Mouse (Mus musculus) mouse embryonic stem cell (cell line): ENCODE results near the gene Rela.

Experiments used
- in situ Hi-C, 2 experiments: fragments of 300-500 bp; cut with MboI; formaldehyde crosslinking; loops; 1 replicate in 1 of 2; 3 replicates in 1 of 2; pipeline ENCODE4 v1.14.3; 2019 to 2020; ENCODE audit warnings: low sequenced_read_pairs in 2 of 2, low pct_unique_long_range_greater_than_20kb in 1 of 2, mixed read lengths in 1 of 2; ENCODE audit not compliant: unreplicated experiment in 1 of 2

Gene Rela

DNA sequence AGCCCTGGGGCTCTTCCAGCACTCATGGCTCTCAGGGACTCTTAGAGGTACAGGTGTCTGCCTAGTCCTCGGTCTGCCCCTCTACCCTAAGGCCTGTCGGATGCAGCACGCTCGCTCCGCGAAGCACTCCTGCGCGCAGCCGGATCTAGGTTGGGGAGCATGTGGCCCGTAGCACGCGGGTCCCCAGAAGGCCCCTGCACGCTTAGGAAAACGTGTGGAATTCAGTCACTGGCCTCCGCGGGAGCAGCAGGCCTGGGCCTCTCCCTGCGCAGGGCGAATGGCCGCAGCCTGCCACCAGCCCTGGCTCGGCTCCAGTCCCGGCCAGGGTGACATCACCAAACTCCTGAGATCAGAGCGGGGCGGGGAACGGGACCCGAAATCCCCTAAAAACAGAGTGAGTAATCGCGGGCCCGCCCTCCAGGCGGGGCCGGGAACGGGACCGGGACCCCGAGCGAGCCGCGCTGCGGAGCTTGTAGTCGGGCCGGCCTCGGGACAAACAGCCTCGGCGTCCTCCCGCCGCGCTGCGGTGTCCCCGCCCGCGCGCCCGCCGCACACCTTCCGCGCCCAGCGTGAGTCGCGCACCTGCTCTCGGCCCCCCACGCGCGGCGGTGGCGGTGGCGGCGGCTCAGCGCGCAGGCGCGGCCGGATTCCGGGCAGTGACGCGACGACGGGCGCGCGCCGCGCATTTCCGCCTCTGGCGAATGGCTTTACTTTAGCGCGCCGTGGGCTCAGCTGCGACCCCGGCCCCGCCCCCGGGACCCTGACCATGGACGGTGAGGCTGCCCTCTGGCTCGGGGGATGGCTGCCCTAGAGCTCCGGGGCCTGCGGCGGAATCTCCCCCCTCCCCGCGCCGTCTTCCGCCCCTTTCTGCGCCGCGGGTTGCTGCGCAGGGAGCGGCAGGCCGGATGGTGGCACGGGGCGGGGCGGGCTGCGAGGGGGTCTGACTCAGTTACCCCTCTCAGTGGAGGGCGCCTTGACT, at the start of gene Rela:
Gene Rela, plus strand, starts transcription at position 415 of the 979 bp plus-strand sequence.
- in situ Hi-C loops = no loop called here

DNA sequence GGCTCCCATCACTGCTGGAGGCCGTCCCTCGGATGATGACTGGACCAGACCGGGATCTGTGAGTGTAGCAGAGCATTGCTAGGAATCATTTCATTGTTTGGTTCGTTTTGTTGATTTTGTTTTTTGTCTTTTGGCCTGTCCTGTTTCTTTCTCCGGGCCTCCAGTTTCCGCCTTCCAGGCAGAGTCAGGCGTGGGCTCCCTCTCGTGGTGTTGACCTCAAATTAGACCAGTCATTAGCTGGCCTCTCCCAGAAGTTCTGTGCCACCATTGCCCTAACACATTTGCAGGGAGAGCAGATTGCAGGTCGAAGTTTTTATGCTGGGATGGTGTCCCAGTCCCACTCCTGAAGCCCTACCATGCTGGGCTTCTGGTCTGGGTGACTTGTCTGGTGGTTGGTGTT, 48.1 kb upstream of the Rela start:
- in situ Hi-C loops = no loop called here

DNA sequence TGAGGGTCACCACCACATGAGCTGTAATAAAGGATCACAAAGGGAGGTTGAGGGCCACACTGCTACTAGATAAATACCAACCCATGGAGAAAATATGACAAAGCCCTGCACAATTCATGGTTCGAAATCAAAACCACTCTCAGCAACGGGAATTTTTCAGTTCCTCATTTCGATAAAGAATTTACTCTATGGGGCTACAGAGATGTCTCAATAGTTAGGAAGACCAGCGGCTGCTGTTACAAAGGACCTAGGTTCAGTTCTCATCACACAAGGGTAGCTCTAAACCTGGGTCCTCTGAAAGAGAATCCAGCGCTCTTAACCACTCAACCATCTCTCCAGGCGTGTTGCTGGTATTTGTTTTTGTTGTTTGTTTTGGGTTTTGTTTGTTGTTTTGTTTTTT, 45.4 kb upstream of the Rela start:
- in situ Hi-C loops = no loop called here

DNA sequence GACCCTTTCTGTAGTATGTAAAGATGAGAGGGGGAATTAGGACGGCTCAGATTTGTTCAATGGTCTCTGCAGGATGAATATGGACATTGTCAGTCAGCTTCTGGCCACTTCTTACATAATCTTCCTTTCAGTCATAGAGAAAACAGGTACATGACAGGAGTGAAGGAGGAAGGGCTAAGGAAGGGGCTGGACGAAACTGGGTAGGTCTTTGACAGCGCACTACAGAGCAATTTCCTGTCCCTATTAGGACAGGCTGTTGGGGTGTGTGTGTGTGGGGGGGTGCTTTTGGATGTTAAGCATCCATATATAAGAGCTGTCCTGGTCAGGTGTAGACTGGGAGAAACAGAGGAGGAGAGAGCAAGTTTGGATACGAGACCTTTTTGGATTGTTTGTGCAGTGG, 38.1 kb upstream of the Rela start:
- in situ Hi-C loops = no loop called here

DNA sequence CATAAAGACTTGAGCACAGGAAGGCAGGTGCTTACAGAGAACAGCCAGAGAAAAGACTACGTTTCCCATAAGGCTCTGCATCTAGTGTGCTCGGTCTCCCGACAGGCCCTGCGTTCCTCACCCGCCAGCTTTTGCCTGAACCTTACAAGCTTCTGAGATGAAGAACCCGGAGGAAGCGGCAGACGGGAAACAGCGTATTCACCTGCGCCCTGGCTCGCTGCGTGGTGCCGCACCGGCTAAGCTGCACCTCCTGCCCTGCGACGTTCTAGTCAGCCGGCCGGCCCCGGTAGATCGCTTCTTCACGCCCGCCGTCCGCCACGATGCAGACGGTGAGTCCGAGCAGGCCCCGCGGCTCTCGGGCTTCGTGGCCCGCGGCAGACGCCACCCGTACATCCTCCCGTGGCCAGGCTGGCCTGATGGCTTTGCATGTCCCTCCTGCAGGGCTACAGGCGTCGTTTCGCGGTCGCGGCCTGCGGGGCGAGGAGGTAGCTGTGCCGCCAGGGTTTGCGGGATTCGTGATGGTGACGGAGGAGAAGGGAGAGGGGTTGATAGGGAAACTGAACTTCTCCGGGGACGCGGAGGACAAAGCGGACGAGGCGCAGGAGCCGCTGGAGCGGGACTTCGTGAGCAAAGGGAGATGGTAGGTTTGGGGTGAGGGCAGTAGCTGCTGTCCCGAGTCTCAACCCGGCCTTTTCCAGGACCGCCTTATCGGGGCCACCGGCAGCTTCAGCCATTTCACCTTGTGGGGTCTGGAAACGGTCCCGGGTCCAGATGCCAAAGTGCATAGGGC, 35.3 kb upstream of the Rela start, which contains the start of gene Rnaseh2c:
Gene Rnaseh2c, plus strand, starts transcription at position 122 of the 790 bp plus-strand sequence.
- in situ Hi-C loops = no loop called here

DNA sequence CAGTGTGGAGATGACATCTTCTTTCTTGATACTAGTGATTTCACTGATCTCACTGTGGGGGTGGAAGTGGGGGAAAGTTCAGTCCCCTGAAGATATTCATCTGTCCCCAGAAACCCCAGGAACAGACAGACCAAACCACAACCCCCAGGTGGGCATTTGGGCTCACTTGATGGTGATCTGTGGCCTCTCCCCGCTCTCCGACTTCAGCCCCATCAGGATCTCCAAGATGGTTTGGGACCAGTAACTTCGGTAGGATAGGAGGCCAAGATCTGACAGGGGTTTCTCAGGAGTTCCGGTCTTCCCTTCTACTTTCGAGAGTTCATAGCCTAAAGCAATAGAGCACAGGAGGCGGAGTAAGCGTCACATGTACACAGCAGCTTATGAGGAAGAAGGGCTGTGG, 33.6 kb upstream of the Rela start:
- in situ Hi-C loops = no loop called here

DNA sequence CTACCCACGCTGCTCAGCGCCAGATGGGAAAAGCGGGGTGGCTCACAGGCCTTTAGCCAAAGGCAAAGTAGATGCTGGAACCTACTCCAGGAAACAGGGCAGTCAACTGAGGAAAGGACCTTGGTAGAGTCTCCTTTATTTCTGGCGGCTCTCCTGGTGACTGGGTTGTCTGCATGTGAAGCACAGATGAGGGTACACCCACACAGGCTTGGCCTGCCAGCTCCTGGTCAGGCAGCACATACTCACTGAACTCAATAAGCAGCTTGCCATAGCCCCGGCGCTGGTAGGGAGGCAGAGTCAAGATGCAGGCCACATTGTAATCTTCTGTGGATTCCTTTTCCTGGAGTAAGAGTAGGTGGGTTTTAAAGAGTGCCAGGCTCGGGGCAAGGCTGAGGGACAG, 32.2 kb upstream of the Rela start:
- in situ Hi-C loops = no loop called here

DNA sequence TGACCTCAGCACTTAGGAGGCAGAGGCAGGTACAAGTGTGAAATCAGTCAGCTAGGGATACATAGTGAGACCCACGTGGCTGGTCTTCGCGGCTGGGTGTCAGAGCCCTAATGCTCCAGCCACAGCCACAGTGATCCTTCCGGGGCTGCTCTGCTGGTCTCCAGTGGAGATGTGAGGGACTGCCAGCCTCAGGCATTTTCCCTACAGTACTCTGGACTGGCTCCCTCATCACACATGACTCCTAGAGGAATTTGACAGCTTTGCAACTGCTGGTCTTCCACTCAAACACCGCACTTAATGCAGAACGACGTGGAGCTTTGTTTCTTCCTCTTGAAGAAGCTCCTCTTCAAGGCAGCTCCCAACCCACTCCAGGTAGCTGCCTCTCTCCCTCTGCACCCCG, 31.1 kb upstream of the Rela start:
- in situ Hi-C loops = no loop called here

DNA sequence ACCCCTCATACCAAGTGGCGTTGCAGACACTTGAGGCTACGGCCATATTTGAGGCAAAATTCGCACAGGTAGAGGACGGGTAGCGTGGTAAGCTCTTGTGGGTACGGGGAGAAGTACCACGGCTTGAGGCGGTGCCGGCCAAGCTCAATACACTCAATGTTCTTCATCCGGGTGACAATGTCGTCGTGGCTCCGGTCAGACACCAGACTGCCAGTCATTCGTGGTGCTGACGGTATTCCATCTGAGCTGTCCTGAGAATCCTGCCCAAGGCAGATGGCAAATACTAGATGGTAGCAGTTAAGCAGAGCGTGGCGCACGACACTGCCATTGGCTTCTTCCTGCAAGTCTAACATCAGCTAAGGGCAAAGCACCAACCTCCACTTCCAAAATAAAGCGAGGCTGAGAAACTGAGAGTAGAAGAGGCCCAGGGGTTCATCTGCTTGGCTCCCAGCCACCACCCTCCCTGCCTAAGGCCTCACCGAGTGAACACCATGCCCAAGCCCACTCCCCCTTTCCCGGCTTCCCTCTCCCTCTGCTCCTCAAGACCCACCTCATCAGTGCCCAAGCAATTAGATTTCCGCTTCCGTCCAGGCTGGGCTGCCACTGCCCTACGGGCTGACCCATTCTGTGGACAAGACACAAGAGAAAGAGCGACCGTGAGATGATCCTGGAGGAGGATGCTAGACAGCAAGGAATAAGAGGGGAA, 29.4 kb upstream of the Rela start:
- in situ Hi-C loops = no loop called here

DNA sequence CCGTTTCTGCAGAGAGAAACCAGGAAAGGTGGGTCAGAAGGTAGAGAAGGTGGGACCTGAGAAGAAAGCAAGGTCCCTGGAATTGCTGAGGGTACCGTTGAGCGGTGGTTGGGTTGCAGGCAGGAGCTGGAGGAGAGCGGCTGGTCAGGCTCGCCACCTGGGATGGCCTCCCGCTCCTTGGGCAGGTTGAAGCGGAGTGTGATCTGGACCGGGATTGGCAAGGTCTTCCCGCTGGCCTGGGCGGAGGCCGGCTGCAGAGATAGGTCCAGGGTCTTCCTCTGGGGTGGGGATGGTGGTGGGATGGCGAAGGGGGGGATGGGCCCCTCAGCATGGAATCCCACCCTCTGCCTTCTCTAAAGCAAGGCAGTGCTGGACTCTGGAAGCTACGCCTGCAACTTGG, 28.6 kb upstream of the Rela start:
- in situ Hi-C loops = no loop called here

DNA sequence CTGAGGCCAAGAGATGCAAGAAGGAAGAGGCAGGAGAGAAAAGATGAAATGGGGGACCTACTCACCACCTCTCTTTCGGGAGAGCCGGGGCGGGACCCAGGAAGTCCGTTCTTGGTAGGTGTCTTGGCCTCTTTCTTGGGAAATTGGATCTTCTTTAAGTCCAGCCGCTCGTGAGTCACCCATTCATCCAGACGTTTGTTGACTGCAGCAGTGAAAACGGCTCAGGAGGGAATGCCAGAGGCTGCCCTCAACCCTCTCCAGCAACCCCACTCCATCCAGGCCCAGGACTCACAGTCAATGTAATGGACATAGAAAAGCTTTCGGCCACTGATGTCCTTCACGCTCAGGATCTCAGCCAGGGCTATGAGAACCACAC, 28.1 kb upstream of the Rela start:
- in situ Hi-C loops = no loop called here

DNA sequence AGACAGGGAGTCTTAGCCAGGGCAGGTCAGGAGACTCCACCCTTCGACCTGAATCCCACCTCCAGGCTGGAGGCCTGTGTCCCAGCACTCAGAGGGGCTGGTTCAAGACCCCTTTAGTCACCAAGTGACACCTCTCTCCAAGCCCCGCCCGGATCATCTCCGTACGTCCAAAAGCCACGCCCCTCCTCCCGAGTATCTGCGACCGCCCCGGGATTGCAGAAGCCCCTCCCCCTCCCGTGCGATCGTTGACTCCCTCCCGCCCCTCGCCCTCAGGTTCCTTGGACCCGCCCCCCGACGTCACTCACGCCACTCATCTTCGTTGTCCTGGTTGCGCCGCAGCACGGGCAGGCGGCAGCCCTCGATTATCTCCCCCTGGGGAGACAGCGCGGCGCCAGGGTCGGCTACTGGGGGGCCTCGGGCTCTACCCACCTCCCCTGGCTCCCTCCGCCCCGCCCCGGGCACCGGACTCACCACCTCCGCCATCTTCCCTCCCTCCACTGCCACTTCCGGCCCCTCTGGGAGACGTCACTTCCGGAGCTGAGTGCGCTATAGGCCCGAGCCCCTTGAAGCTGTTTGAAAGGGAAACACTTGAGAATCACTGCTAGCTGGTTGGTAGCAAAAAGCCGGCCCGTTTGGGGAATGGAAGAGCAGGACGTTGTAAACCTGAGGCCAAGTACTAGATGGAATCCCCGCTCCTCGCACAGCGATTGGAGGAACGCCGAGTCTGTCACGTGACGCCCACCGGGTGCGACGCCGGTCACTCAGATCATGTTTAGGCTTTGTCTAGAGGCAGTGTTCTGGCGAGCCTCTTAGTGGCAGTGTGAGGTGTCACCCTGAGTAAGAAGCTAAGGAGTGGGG, 27.5 kb upstream of the Rela start, which contains the start of gene Kat5:
Gene Kat5, minus strand, starts transcription at position 691 of the 858 bp plus-strand sequence.
- in situ Hi-C loops = no loop called here

DNA sequence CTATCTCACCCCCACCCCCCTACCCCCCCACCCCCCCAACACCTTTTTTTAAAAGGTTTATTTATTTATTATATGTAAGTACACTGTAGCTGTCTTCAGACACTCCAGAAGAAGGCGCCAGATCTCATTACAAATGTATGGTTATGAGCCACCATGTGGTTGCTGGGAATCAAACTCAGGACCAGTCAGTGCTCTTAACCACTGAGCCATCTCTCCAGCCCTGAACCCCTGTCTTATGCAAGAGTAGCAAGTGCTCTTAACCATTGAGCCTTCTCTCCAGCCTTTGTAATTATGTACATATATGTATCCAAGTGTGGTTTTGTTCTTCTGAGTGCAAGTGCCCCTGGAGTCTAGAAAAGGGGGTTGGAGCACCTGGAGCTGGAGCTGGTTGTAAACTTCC, 25.3 kb upstream of the Rela start:
- in situ Hi-C loops = no loop called here

DNA sequence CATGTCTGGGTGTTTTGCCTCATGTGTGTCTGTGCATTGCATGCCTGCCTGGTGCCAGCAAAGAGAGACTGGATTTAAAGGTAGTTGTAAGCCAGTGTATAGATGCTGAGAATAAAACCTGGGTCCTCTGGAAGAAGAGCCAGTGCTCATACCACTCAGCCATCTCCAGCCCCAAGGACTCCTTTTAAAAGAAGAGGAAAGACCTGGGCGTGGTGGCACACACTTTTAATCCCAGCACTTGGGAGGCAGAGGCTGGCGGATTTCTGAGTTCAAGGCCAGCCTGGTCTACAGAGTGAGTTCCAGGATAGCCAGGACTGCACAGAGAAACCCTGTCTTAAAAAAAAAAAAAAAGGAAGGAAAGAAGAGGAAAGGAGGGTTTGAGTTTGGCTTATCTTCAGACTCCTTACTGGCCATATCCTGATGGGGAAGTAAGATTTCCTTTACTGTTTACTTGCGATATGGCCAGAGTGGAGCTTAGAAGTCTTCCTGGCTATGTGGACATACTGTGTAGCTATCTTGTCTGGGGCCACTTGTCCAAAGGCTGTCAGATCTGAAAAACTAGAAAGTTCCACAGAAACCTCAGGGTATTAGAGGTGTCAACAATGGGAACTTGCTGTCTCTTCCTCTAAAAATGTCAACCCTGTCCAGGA, 24.4 kb upstream of the Rela start:
- in situ Hi-C loops = no loop called here

DNA sequence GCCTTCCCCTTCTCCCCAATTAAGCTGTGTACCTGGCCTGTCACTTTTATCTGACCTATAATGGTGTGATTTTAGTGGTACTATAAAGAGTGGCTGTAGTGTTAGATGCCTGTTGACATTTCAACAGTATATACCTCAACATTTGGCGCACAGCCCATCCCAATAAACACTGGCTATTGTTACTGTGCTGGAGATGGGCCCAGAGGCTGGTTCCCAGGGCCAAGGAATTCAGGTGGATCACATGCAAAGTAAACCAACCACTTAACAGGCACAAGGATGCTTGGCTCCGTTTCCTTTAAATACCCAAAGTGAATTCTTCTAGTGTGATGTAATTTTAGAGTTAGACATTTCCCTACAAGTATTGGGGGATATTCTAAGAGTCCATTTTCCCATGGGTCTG, 22.3 kb upstream of the Rela start:
- in situ Hi-C loops = no loop called here

DNA sequence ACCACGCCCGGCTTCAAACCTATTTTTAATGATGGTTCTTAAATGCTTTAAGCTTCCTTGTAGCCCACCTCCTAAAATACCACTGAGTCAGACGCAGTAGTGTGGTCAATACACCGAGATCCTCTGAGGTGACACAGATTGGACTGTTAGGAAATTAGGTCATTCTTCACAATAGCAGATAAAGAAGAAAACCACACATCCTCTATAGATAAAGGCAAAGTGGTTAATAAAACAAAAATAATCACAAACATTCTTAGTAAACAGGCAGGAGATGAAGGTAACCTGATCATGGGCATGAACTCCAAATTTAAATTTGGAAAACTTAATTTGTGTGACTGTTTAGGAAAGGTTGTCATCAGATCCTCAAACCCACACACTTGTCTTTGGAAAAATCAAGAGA, 17.3 kb upstream of the Rela start:
- in situ Hi-C loops = no loop called here

DNA sequence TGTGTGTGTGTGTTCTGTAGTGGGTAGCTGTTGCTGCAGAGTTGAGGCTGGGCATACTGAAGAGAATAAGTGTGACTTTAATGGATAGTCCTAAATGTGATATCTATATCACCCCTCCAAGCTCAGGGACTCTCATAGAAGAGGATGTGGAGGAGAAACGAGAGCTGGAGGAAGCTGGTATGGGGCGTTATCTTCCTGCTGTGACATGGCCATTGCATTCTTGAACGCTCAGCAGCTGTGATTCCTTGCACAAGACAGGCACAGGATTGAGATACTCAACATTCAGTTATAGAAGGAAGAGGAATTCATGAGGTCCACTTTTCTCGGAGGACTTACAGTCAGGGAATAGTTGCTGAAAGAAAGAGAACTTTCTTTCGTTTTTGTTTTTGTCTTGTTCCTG, 15.4 kb upstream of the Rela start:
- in situ Hi-C loops = no loop called here

DNA sequence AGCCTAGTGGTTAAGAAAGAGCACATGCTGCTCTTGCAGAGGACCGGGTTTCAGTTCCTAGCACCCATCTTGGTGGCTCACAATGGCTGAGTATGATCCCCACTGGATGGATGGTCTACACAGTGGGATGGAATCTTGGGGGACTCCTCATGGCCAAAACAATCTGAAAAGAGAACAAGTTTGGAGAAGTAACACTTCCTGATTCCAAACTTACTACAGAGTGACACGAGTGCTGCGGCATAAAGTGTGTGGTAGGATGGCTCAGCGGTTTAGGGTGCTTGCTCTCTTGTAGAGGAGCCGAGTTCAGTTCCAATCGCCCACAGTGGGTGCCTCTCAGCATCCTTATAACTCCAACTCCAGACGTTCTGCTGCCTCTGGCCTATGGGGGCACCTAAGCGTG, 12.0 kb upstream of the Rela start:
- in situ Hi-C loops = no loop called here
